23 mouse cellular contexts compared by ENCODE assay signal in genomic region chr4:137818341-137818740, GRCm38 (mm10).
"Had no signal": no experiment of that assay in that cellular context is flagged by ENCODE, and none has a peak within 500 bp of the region (broad histone marks: within the 10 kb centered on the region; RNA-seq: fewer than 3 reads in every experiment).

No protein-coding gene starts in this region.

- H3K4me2 ChIP-seq: lung, embryonic 15.5 days; midbrain, embryonic 11.5 days; midbrain, embryonic 13.5 days; midbrain, embryonic 15.5 days; neural tube, embryonic 13.5 days; neural tube, embryonic 15.5 days; stomach, embryonic 15.5 days had no signal

- H3K4me3 ChIP-seq: lung, embryonic 15.5 days; megakaryocyte, embryonic 14.5 days; midbrain, embryonic 13.5 days; midbrain, embryonic 15.5 days; myocyte; neural tube, embryonic 13.5 days; neural tube, embryonic 15.5 days; stomach, embryonic 15.5 days had no signal

- DNase-seq: liver, postnatal 0 days; lung, adult 2 months; lung, postnatal 14 days; lung, postnatal 4 days; retina, postnatal 1 day; right cerebral cortex, adult 18-20 months; right cerebral cortex, postnatal 25 days; right cerebral cortex, postnatal 4 days; spleen, adult 18-20 months; thymus, adult 2 months; thymus, postnatal 25 days; thymus, postnatal 4 days had no signal

- H3K27me3 ChIP-seq: lung, embryonic 15.5 days; midbrain, embryonic 13.5 days; midbrain, embryonic 15.5 days; neural tube, embryonic 13.5 days; neural tube, embryonic 15.5 days; stomach, embryonic 15.5 days had no signal

- H3K9ac ChIP-seq: liver, postnatal 0 days; lung, embryonic 15.5 days; midbrain, embryonic 13.5 days; midbrain, embryonic 15.5 days; neural tube, embryonic 13.5 days; neural tube, embryonic 15.5 days; stomach, embryonic 15.5 days had no signal

- ATAC-seq: liver, postnatal 0 days; lung, postnatal 0 days; midbrain, embryonic 15.5 days had no signal

- H3K27ac ChIP-seq: lung, embryonic 15.5 days; midbrain, embryonic 13.5 days; midbrain, embryonic 15.5 days; neural tube, embryonic 13.5 days; neural tube, embryonic 15.5 days; stomach, embryonic 15.5 days; stomach, postnatal 0 days had no signal

- H3K36me3 ChIP-seq: lung, embryonic 15.5 days; midbrain, embryonic 13.5 days; midbrain, embryonic 15.5 days; neural tube, embryonic 13.5 days; neural tube, embryonic 15.5 days; stomach, embryonic 15.5 days had no signal

- H3K9me3 ChIP-seq: lung, embryonic 15.5 days; megakaryocyte, embryonic 14.5 days; midbrain, embryonic 13.5 days; midbrain, embryonic 15.5 days; neural tube, embryonic 13.5 days; neural tube, embryonic 15.5 days; stomach, embryonic 15.5 days had no signal
